Mouse (Mus musculus) retina, postnatal 7 days (tissue): ENCODE results near the gene Prr14.
"Not testable (repeated sequence)": the region's sequence is repeated elsewhere in the genome, so short reads cannot be mapped to it uniquely, and the experiment has no call there.

Source experiments
- DNase-seq: peaks from one replicate; pipeline ENCODE4 v3.0.0-alpha.2; 2012; ENCODE audit warnings: low read depth, low spot score

Gene Prr14

DNA sequence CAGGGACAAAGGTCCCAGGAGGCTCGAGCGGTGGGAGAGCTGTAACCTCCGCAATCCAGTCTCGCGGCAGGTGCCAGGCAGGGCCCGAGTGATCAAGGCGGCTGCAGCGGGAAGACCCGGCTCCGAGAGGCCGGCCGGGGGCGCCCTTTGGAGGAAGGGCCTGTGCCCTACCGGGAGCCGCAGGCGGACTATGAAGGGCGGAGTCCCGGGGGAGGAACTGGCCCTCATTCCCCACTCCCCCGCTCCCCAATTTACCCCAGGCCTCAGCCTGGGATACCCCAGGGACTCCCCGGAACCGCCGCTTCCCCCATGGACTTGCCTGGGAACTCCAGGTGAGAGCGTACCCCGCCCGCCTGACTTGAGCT lies 12.2 kb downstream of the Prr14 start:
- DNase-seq = no peak

- DNase-seq = no peak
These were observed 12.6 kb downstream of the Prr14 start for GRCm38 (mm10) chr7:127472060-127472459.

DNA sequence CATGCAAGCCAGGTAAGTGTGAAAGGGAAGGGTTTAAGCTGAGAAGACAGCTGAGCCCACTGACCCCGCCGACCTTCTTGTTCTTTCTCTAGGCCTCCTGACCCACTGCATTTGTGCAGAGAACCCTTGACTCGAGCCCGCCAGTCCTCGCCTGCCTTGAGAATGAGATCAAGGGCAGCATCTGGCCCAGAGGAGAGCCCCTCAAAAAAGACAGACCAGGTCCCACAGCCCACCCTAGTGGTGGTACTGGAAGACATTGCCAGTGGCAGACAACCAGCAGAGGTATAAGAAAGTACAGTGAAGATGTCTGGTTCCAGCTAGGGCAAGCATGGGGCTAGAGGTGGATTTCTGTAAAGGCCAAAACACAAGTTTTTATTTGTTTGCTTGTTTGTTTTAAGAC lies 14.3 kb downstream of the Prr14 start:
- no peak for DNase-seq

GRCm38 (mm10) chr7:127474378-127475070 lies 15.1 kb downstream of the Prr14 start:
- peak; percentile 52 for DNase-seq

DNA sequence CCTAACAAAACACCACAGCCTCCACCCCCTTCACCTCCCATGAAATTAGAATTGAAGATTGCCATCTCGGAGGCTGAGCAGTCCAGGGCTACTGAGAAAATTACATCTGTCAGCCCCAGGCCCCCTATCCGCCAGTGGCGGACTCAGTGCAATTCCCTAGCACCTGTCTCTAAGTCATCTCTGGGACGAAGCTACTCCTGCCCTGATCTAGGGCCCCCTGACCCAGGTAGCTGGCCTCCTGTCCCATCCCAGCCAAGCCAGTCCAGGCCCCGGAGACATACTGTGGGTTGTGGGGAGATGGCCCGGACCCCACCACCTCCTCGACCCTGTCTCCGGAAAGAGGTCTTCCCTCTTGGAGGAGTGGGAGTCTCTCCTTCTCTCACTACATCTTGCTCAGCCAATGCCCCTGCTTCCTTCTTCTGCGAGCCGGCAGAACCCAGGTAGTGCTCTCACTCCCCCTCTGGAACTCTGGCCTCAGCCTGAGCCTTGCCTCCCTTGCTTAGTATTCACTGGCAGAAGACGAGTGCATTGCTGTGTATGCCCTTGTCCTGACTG lies 15.9 kb downstream of the Prr14 start:
- DNase-seq = no peak

- no peak for DNase-seq
These were observed 16.9 kb downstream of the Prr14 start for GRCm38 (mm10) chr7:127476336-127476735.

GRCm38 (mm10) chr7:127476855-127477254 lies 17.4 kb downstream of the Prr14 start:
- DNase-seq = no peak

DNA sequence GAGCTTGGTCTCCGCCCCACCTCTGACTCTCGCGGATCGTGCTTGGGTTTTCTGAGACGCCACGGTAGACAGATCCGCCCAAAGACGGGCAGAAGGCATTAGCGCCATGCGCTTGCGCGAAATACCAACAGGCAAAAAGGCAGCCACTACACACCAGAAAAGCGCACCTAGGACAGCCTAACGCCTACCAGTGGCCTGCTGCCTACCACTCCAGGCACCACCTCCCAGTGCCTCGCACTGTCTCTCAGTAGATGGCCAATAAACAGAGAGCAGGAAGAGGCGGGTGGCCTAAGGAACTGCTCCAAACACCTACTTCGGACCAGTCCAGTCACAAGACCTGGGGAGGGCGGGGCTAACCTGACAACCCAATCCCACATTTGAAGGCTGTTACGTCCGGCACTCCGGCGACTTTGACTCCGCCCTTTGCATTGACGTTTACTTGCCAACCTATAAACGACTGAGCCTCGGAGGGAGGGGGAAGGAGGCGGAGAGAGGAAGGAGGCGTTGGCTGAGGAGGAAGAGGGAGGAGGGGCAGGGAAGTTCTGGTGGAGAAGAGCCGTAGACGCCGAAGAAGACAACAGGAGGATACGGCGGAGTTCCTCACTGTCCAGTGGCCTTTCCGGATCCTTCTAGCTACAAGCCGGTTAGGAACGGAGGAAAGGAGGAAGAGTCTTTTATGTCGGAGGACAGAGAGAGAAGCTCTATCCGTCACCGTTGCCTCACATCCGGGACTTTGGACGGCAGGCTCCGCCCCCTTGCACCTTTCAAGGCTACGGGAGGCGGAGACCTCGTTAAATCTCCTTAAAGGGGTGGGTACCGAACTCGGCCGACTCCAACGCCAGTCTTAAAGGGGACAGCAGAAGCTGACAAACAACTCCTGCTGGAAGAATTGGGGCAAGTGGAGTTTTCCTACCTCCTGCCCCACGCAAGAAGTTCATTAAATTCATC lies 18.6 kb downstream of the Prr14 start:
- DNase-seq = peak; percentile 100

DNA sequence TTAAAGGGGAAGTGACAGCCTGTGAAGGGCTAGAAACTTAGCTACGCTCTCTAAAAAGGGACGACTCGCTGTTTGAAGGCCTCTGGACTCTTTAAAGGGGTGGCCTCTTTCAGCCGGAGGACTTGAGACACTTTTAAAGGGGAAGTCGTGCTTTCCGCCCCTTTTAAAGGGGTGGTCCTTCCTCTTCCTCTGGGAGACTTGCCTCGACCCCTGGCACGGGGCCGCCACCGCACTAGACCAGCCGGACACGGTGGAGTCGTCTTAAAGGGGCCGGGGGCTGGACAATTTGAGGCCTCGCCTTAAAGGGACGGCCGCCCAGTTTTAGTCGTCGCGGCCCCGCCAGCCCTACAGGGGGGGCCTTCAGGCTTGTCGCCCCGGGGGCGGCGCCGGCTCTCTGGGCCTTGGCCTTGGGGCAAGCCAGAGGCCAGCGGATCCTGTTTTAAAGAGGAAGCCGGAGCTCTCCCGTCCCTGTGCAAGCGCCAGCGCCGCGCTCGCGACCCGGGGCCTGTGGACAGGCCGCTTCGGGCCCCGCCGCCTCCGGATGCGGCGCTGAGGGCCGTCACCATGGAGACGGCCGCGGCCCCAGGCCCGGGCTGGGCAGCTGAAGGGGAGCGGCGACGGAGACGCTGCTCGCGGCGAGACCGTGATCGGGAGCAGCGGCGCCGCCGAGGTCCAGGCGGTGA lies 19.4 kb downstream of the Prr14 start, which contains the start of gene Fbrs:
Fbrs (plus strand) TSS at position 565 of the 683 bp plus-strand sequence.
- peak; percentile 96 for DNase-seq

DNA sequence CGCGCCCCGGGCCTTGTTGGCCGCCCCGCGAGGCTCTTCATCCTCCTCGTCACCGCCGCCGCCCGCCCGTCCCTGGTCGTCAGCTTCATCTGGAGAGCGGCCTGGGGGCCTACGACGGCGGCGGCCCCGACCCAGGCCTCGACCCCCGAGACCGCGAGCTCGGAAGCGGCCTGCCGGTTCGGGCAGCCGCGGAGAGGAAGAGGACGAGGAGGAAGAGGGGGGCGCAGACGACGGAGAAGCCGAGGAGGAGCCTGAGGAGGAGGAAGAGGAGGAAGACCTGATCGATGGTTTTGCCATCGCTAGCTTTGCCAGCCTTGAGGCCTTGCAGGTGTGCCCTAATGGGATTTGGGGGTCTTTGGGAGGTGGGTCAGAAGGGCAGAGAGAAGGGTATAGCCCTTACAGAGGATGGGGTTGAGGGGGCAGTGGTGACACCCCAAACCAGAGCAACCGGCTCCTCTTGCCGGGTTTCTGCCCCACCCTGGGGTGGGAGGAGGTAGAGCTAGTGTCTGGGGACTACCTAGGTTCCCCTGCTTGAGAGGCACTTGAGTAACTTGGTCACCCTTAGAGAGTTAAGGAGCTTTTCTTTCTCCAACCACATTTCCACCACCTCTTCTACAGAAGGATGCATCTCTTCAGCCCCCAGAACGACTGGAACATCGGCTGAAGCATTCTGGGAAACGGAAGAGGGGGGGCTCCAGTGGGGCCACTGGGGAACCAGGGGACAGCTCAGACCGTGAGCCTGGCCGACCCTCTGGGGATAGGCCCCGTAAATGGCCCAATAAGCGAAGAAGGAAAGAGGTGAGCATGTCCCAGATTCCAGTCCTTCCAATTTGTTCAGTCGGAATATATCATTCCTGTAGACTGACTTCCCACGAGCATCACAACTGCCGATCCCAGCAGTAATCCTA lies 20.2 kb downstream of the Prr14 start:
- no peak for DNase-seq

- DNase-seq = no peak
These were observed 20.9 kb downstream of the Prr14 start for GRCm38 (mm10) chr7:127480321-127480720.

DNA sequence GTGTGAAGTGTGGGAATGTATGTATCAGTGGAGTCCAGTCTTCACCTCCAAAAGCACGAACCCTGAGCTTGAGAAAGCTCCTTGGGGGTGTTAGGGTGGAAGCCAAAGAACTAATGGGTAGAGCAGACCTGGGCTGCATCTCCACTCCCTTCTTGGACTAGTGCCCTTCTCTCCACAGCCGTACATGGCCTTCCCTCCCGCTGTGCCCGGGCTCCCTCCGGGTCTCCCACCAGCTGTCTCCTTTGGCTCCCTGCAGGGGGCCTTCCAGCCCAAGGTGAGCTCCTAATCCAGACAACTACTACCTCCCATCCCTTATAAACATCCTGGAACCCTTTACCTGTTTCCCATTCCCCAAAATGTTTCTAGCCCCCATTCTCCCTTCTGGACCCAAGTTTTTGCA lies 26.0 kb downstream of the Prr14 start:
- no peak for DNase-seq

DNA sequence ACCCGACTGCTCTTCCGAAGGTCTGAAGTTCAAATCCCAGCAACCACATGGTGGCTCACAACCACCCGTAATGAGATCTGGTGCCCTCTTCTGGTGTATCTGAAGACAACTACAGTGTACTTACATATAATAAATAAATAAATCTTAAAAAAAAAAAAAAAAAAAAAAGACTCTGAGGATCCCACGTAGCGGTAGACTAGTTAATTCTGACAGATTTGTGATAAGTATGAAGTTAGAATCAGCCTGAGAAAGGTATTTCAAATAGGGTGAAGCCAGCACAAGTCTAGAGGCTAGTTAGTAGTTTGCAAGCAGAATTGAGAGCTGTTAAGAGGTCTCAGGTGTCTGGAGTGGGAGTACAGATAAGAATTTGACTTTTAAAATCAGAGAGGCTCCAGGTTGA lies 29.0 kb downstream of the Prr14 start:
- DNase-seq = not testable (repeated sequence)

GRCm38 (mm10) chr7:127489982-127490381 lies 30.6 kb downstream of the Prr14 start:
- no peak for DNase-seq

- DNase-seq = no peak
These were observed 32.4 kb downstream of the Prr14 start for GRCm38 (mm10) chr7:127491846-127492245.

- no peak for DNase-seq
These were observed 35.2 kb downstream of the Prr14 start for GRCm38 (mm10) chr7:127494648-127495047.

DNA sequence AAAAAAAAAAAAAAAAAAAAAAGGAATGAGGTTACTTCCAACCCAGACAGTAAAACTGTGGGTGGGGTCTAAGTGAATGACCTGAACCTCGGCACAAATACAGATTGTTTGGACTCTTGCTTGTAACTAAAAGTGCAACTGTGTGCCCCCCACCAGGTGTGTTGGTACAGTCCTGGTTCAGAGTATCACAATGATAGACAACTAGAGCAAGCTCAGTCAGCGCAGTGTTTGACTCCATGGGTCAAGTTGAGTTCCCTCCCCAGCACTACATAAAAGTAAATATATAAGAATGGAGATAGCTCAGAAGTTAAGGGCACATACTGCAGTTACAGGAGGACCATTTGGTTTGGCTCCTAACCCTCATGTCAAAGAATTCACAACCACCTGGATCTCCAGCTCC lies 38.0 kb downstream of the Prr14 start:
- DNase-seq = no peak

- DNase-seq = no peak
These were observed 39.0 kb downstream of the Prr14 start for GRCm38 (mm10) chr7:127498407-127498806.

GRCm38 (mm10) chr7:127508291-127508690 lies 48.9 kb downstream of the Prr14 start:
- no peak for DNase-seq

- not testable (repeated sequence) for DNase-seq
These were observed 50.4 kb downstream of the Prr14 start for GRCm38 (mm10) chr7:127509830-127510229.

DNA sequence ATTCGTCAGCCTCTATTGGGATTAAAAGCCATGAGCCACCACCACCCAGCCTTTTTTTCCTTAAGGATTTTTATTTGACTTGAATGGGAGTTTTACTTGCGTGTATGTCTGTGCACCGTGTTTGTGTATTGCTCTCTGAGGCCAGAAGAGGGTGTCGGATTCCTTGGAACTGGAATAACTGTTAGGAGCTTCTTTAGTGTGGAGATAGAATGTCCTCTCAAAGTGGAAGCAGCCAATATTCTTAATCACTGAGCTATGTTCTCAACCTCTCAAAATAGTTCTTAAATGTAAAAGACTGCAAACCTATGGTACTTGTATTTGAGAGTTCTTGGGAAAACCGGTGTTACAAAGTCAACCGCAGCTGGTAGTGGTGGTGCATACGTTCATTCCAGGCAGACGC lies 51.8 kb downstream of the Prr14 start:
- no peak for DNase-seq
